Mouse (Mus musculus) MEL (cell line): Measurements from ENCODE around the gene Clic1. TPM values are rescaled to one million over a fixed set of nuclear protein-coding genes. Genes with fewer than 3 reads are reported as not detected.

Source experiments
- DNase-seq: peaks from one replicate; pipeline ENCODE4 v3.0.0; 2011; ENCODE audit warnings: low read depth, low spot score
- H3K27ac ChIP-seq: 2 replicates; pipeline ENCODE4 v1.5.1; 2012; ENCODE audit warnings: low read depth, mild to moderate bottlenecking, control low read depth, low read length, moderate library complexity; ENCODE audit not compliant: control insufficient read depth
- H3K27me3 ChIP-seq, 2 experiments: fragments of 150-350 bp in 1 of 2; sonication (generic) in 1 of 2; 2 replicates each; pipeline ENCODE4 v1.6.1; 2012; ENCODE audit warnings: low read length in 2 of 2, mild to moderate bottlenecking in 2 of 2, improper control_type of control experiment in 1 of 2, moderate library complexity in 1 of 2; ENCODE audit not compliant: insufficient read depth in 2 of 2, control insufficient read depth in 1 of 2
- H3K36me3 ChIP-seq, 2 experiments: 2 replicates each; pipeline ENCODE4 v1.6.1; 2012 to 2014; ENCODE audit warnings: low read length in 2 of 2, improper control_type of control experiment in 1 of 2, inconsistent platforms in 1 of 2, mild to moderate bottlenecking in 1 of 2; ENCODE audit not compliant: insufficient read depth in 2 of 2, control insufficient read depth in 1 of 2
- H3K4me1 ChIP-seq, 2 experiments: fragments of 150-350 bp in 1 of 2; sonication (generic) in 1 of 2; 2 replicates each; pipeline ENCODE4 v1.6.1; 2012; ENCODE audit warnings: low read length in 2 of 2, improper control_type of control experiment in 1 of 2, mild to moderate bottlenecking in 1 of 2; ENCODE audit not compliant: insufficient read depth in 2 of 2, control insufficient read depth in 1 of 2
- H3K4me3 ChIP-seq, 2 experiments: fragments of 150-350 bp in 1 of 2; sonication (generic) in 1 of 2; 2 replicates each; pipeline ENCODE4 v1.5.1; 2012; ENCODE audit warnings: low read depth in 2 of 2, low read length in 2 of 2, mild to moderate bottlenecking in 2 of 2, moderate library complexity in 2 of 2, control low read depth in 1 of 2, improper control_type of control experiment in 1 of 2; ENCODE audit not compliant: control insufficient read depth in 1 of 2, insufficient read depth in 1 of 2
- H3K79me2 ChIP-seq: 2 replicates; pipeline ENCODE4 v1.6.1; 2012; ENCODE audit warnings: mild to moderate bottlenecking, low read length, moderate library complexity; ENCODE audit not compliant: control insufficient read depth, poor library complexity, insufficient read depth
- H3K9ac ChIP-seq: 2 replicates; pipeline ENCODE4 v1.6.1; 2012; ENCODE audit warnings: low read depth, mild to moderate bottlenecking, control low read depth, low read length, moderate library complexity; ENCODE audit not compliant: control insufficient read depth, poor library complexity, severe bottlenecking
- H3K9me3 ChIP-seq: fragments of 150-350 bp; sonication (generic); replicated peaks from 2 replicates; pipeline ENCODE4 v1.6.1; 2012; ENCODE audit warnings: mild to moderate bottlenecking, low read length, improper control_type of control experiment, moderate library complexity; ENCODE audit not compliant: insufficient read depth
- BHLHE40 ChIP-seq: IDR thresholded peaks from 2 replicates; pipeline ENCODE4 v1.6.1; 2012; ENCODE audit warnings: low read depth, mild to moderate bottlenecking, inconsistent platforms, low read length, improper control_type of control experiment, borderline replicate concordance
- CHD2 ChIP-seq: IDR thresholded peaks from 2 replicates; pipeline ENCODE4 v1.6.1; 2011; ENCODE audit warnings: low read length, improper control_type of control experiment
- CTCF ChIP-seq, 3 experiments: IDR thresholded peaks in 2 of 3; conservative IDR thresholded peaks in 1 of 3; 2 replicates each; pipeline ENCODE4 v1.5.1; 2011 to 2012; ENCODE audit warnings: low read length in 3 of 3, low read depth in 2 of 3, mild to moderate bottlenecking in 2 of 3, improper control_type of control experiment in 1 of 3, inconsistent platforms in 1 of 3, mixed read lengths in 1 of 3, moderate library complexity in 1 of 3; ENCODE audit not compliant: control insufficient read depth in 1 of 3, insufficient read depth in 1 of 3, poor library complexity in 1 of 3, severe bottlenecking in 1 of 3
- EP300 ChIP-seq, 2 experiments: IDR thresholded peaks; 2 replicates each; pipeline ENCODE4 v1.6.1; 2011; ENCODE audit warnings: improper control_type of control experiment in 2 of 2, low read length in 2 of 2, low read depth in 1 of 2, mild to moderate bottlenecking in 1 of 2
- ETS1 ChIP-seq: IDR thresholded peaks from 2 replicates; pipeline ENCODE4 v1.6.1; 2012; ENCODE audit warnings: low read depth, mild to moderate bottlenecking, inconsistent platforms, low read length, improper control_type of control experiment, moderate library complexity
- GATA1 ChIP-seq: IDR thresholded peaks from 2 replicates; pipeline ENCODE4 v1.6.1; 2011; ENCODE audit warnings: low read depth, low read length, improper control_type of control experiment
- HCFC1 ChIP-seq: IDR thresholded peaks from 2 replicates; pipeline ENCODE4 v1.6.1; 2012; ENCODE audit warnings: low read depth, mild to moderate bottlenecking, inconsistent platforms, low read length, improper control_type of control experiment, moderate library complexity
- MAZ ChIP-seq: IDR thresholded peaks from 2 replicates; pipeline ENCODE4 v1.6.1; 2012; ENCODE audit warnings: low read depth, mild to moderate bottlenecking, inconsistent platforms, low read length, improper control_type of control experiment
- MXI1 ChIP-seq: IDR thresholded peaks from 2 replicates; pipeline ENCODE4 v1.6.1; 2011; ENCODE audit warnings: mild to moderate bottlenecking, low read depth, low read length, improper control_type of control experiment
- NELFE ChIP-seq: IDR thresholded peaks from 2 replicates; pipeline ENCODE4 v1.6.1; 2011; ENCODE audit warnings: low read depth, low read length, improper control_type of control experiment
- POLR2A ChIP-seq, 2 experiments: IDR thresholded peaks; 2 replicates each; pipeline ENCODE4 v1.6.1; 2011 to 2012; ENCODE audit warnings: low read length in 2 of 2, mild to moderate bottlenecking in 2 of 2, control low read depth in 1 of 2, improper control_type of control experiment in 1 of 2, low read depth in 1 of 2, moderate library complexity in 1 of 2; ENCODE audit not compliant: control insufficient read depth in 1 of 2, insufficient read depth in 1 of 2, poor library complexity in 1 of 2
- POLR2AphosphoS2 ChIP-seq: IDR thresholded peaks from 2 replicates; pipeline ENCODE4 v1.6.1; 2011; ENCODE audit warnings: low read length, improper control_type of control experiment
- POLR2AphosphoS5 ChIP-seq: IDR thresholded peaks from 2 replicates; pipeline ENCODE4 v1.6.1; 2012; ENCODE audit warnings: low read depth, borderline replicate concordance, mild to moderate bottlenecking, inconsistent platforms, low read length, moderate library complexity, mixed read lengths
- RCOR1 ChIP-seq: IDR thresholded peaks from 2 replicates; pipeline ENCODE4 v1.6.1; 2012; ENCODE audit warnings: low read depth, mild to moderate bottlenecking, inconsistent platforms, low read length, improper control_type of control experiment
- SMC3 ChIP-seq: IDR thresholded peaks from 2 replicates; pipeline ENCODE4 v1.6.1; 2011; ENCODE audit warnings: low read depth, low read length, improper control_type of control experiment
- TAL1 ChIP-seq: IDR thresholded peaks from 2 replicates; pipeline ENCODE4 v1.6.1; 2012; ENCODE audit warnings: mild to moderate bottlenecking, inconsistent platforms, low read length, moderate library complexity, mixed read lengths
- TBP ChIP-seq: IDR thresholded peaks from 2 replicates; pipeline ENCODE4 v1.8.0; 2011; ENCODE audit warnings: low read depth, low read length, improper control_type of control experiment
- ZC3H11A ChIP-seq: IDR thresholded peaks from 2 replicates; pipeline ENCODE4 v1.6.1; 2012; ENCODE audit warnings: low read depth, mild to moderate bottlenecking, inconsistent platforms, low read length, improper control_type of control experiment
- ZKSCAN1 ChIP-seq: IDR thresholded peaks from 2 replicates; pipeline ENCODE4 v1.6.1; 2012; ENCODE audit warnings: low read depth, mild to moderate bottlenecking, inconsistent platforms, low read length, improper control_type of control experiment, moderate library complexity
- ZNF384 ChIP-seq: IDR thresholded peaks from 2 replicates; pipeline ENCODE4 v1.6.1; 2012; ENCODE audit warnings: low read depth, mild to moderate bottlenecking, inconsistent platforms, low read length, improper control_type of control experiment
- polyA plus RNA-seq, 2 experiments: library from polyadenylated mRNA; stranded (reverse) in 1 of 2; unstranded in 1 of 2; fragments of >175 nt in 1 of 2; fragments of >200 nt in 1 of 2; gene quantifications; 2 replicates each; pipeline versions ENCODE4 v1.2.1 to v1.2.4; 2012; ENCODE audit warnings: low replicate concordance in 2 of 2, low read depth in 1 of 2; ENCODE audit not compliant: insufficient read length in 2 of 2, insufficient read depth in 1 of 2, missing spikeins in 1 of 2
- total RNA-seq: library from RNA; depleted of rRNA; stranded (reverse); fragments of 300-350 nt; gene quantifications from 2 replicates; pipeline ENCODE4 v1.2.3, GENCODE M21; 2012

Gene Clic1
- total and polyA plus RNA-seq, 3 experiments: 309 to 335 (median 333) TPM

DNA sequence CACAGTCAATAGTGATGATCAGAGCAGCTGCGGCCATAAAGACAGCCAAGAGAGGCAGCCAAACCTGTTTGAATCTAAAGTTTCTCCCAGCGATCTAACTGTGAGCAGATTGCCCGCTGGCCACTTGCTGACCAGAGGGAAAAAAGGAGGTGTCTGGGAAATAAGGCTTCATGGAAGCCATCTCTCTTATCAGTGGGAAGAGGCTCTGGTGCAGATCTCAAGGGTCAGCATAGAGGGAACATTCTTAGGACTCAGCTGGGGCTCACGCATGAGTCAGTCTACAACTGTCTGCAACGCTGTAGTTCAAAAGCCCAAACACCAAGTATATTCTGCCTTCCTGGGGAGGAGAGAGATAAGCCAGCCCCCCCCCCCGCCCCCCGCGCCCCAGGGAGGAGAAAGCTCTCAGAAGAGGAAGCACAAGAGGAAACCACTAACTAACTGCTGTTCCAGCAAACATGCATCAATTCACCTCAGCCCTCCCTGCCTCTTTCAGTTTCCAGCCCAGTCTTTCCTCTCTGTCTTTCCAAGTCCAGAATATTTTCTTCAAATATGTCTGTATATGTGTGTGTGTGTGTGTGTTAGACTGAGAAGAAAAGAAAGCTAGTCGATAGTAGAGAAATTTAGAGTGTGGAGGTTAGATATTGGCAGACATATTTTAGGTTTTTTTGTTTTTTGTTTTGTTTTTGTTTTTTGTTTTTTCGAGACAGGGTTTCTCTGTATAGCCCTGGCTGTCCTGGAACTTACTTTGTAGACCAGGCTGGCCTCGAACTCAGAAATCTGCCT, 1.4 kb upstream of the Clic1 start (continued):
- TF ChIP-seq MAZ (peak; percentile 95), ZKSCAN1 (no peak; the same call in 1 of the 2 replicates), TBP (peak; percentile 82), CHD2 (no peak), MXI1 (peak; percentile 46), TAL1 (no peak; the same call in 1 of the 2 replicates), ZNF384 (peak; percentile 39; the same call in 1 of the 2 replicates), SMC3 (no peak), ZC3H11A (no peak), EP300 (IDR thresholded peaks at IDR 0.05; ENCODE audit: low read depth in 1 of 2, low read length in 2 of 2) (peak; percentile 66 to 86; a peak in 3 of 4 replicates), CTCF (IDR thresholded peaks at IDR 0.05 in 2 of 3, conservative IDR thresholded peaks at IDR 0.05 in 1 of 3; ENCODE audit: control insufficient read depth in 1 of 3, insufficient read depth in 1 of 3, low read depth in 2 of 3, low read length in 3 of 3, poor library complexity in 1 of 3, severe bottlenecking in 1 of 3) (no peak)

GRCm38 (mm10) chr17:35048932-35049440, 780 bp upstream of the Clic1 start:
- Histone ChIP-seq H3K9ac (peak overlapping the region; percentile 63), H3K4me3 (peak overlapping the region; percentile 30 to 50; a peak in 3 of 4 replicates), H3K79me2 (peaks cover 35% of the 10 kb centered on the region), H3K36me3 (peaks cover 3 to 39% of the 10 kb centered on the region in 2 experiments), H3K9me3 (no peaks in the 10 kb centered on the region), H3K27me3 (no peaks in the 10 kb centered on the region), H3K27ac (peak overlapping the region; percentile 98), H3K4me1 (peaks cover 7 to 45% of the 10 kb centered on the region in 2 experiments)
- peak; percentile 60 for DNase-seq
- TF ChIP-seq BHLHE40: no peak
- TF ChIP-seq ETS1: 0 out of 2 replicates have a peak, but pooled peaks have one; percentile 30
- TF ChIP-seq ZNF384: peak; percentile 40; the same call in 1 of the 2 replicates
- peak; percentile 44 for TF ChIP-seq MXI1
- no peak for TF ChIP-seq POLR2AphosphoS5
- TF ChIP-seq POLR2AphosphoS2: no peak
- TF ChIP-seq NELFE: peak; percentile 5
- no peak for TF ChIP-seq ZC3H11A
- TF ChIP-seq EP300 (IDR thresholded peaks at IDR 0.05; ENCODE audit: low read depth in 1 of 2, low read length in 2 of 2): peak in 1 of 2 experiments; percentile 10; a peak in 1 of 4 replicates
- peak; percentile 18; the same call in 1 of the 2 replicates for TF ChIP-seq GATA1
- TF ChIP-seq RCOR1: no peak
- 0 out of 2 replicates have a peak, but pooled peaks have one; percentile 5 for TF ChIP-seq HCFC1
- no peak for TF ChIP-seq POLR2A (IDR thresholded peaks at IDR 0.05; ENCODE audit: control insufficient read depth in 1 of 2, insufficient read depth in 1 of 2, low read depth in 1 of 2, low read length in 2 of 2, poor library complexity in 1 of 2)
- no peak for TF ChIP-seq MAZ
